Mouse (Mus musculus) C2C12 (cell line): Measurements from ENCODE around the gene Abcf3. TPM values are rescaled to one million over a fixed set of nuclear protein-coding genes. Genes with fewer than 3 reads are reported as not detected.

Experiments
- H3K27me3 ChIP-seq: one replicate; pipeline ENCODE4 v1.6.1; 2011; ENCODE audit not compliant: control insufficient read depth, insufficient read depth, insufficient read length
- H3K36me3 ChIP-seq: one replicate; pipeline ENCODE4 v1.6.1; 2011; ENCODE audit not compliant: control insufficient read depth, insufficient read depth
- H3K4me3 ChIP-seq: one replicate; pipeline ENCODE4 v1.5.1; 2011; ENCODE audit warnings: mild to moderate bottlenecking, control low read depth; ENCODE audit not compliant: poor library complexity, insufficient read depth, severe bottlenecking
- H3K79me2 ChIP-seq: one replicate; pipeline ENCODE4 v1.6.1; 2011; ENCODE audit not compliant: control insufficient read depth, insufficient read depth
- H3K79me3 ChIP-seq: one replicate; pipeline ENCODE4 v1.6.1; 2011; ENCODE audit warnings: low read depth, control low read depth
- H3ac ChIP-seq: one replicate; pipeline ENCODE3; 2011; ENCODE audit warnings: low read depth; ENCODE audit not compliant: control insufficient read depth, insufficient read length
- CEBPB ChIP-seq: IDR thresholded peaks from one replicate; pipeline ENCODE4 v1.6.1; 2011; ENCODE audit warnings: low read depth, mild to moderate bottlenecking, control low read depth, moderate library complexity
- CTCF ChIP-seq: IDR thresholded peaks from one replicate; pipeline ENCODE4 v1.5.1; 2011; ENCODE audit not compliant: control insufficient read depth, insufficient read depth, insufficient read length
- FOSL1 ChIP-seq: IDR thresholded peaks from one replicate; pipeline ENCODE4 v1.8.0; 2011; ENCODE audit warnings: mild to moderate bottlenecking, low read length; ENCODE audit not compliant: poor library complexity, insufficient read depth, severe bottlenecking
- MAX ChIP-seq: IDR thresholded peaks from one replicate; pipeline ENCODE4 v1.6.1; 2011; ENCODE audit warnings: mild to moderate bottlenecking, control low read depth
- MYOD1 ChIP-seq: IDR thresholded peaks from one replicate; pipeline ENCODE4 v1.6.1; 2011; ENCODE audit warnings: low read depth; ENCODE audit not compliant: control insufficient read depth, insufficient read length
- MYOG ChIP-seq: IDR thresholded peaks from one replicate; pipeline ENCODE4 v1.6.1; 2011; ENCODE audit not compliant: control insufficient read depth, insufficient read length; ENCODE audit errors: extremely low read depth
- USF1 ChIP-seq: IDR thresholded peaks from one replicate; pipeline ENCODE4 v1.6.1; 2011; ENCODE audit warnings: low read depth, mild to moderate bottlenecking, control low read depth, moderate library complexity
- polyA plus RNA-seq: library from polyadenylated mRNA; unstranded; fragments of >200 nt; fragmentation: generic; extraction: Trizol; gene quantifications from one replicate; pipeline ENCODE4 v1.2.1, GENCODE M21; 2012; ENCODE audit warnings: missing spikeins

Abcf3 gene
- polyA plus RNA-seq, 1 experiment = 37.1 TPM

GRCm38 (mm10) chr16:20549161-20549560 is 784 bp downstream of the Abcf3 start:
- H3K4me3 ChIP-seq = peak overlapping the region; percentile 66
- no peaks in the 10 kb centered on the region for H3K27me3 ChIP-seq
- H3K79me2 ChIP-seq = peaks cover 15% of the 10 kb centered on the region
- H3ac ChIP-seq = peak overlapping the region; percentile 87
- TF ChIP-seq MYOD1 = no peak
- no peak for TF ChIP-seq CTCF
- H3K36me3 ChIP-seq = peaks cover 54% of the 10 kb centered on the region
- peaks cover 10% of the 10 kb centered on the region for H3K79me3 ChIP-seq

DNA sequence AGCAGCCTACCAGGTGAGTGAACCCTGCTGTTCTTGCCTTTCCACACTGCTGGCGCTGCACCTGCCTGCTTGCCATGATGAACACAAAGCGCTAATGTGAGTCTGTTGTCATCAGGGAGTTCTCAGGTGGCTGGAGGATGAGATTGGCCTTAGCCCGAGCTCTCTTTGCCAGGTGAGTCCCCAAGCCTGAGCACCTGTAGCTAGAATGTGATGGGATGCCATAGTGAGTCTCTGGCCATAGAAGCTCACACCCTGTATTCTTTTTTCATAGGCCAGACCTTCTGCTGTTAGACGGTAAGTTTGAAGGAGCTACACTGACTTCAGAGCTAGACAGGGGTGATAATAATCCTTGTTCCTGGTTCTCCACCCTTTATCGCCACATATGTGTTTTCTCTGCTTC is 3.3 kb downstream of the Abcf3 start:
- no peak overlapping the region for H3ac ChIP-seq
- H3K79me3 ChIP-seq = peaks cover 10% of the 10 kb centered on the region
- peaks cover 15% of the 10 kb centered on the region for H3K79me2 ChIP-seq
- peaks cover 56% of the 10 kb centered on the region for H3K36me3 ChIP-seq
- H3K27me3 ChIP-seq = no peaks in the 10 kb centered on the region
- no peak for TF ChIP-seq MAX
- no peak for TF ChIP-seq FOSL1
- TF ChIP-seq CEBPB = no peak
- TF ChIP-seq CTCF = no peak
- TF ChIP-seq MYOD1 = no peak
- no peak for TF ChIP-seq USF1
- TF ChIP-seq MYOG = no peak
- H3K4me3 ChIP-seq = no peak overlapping the region

DNA sequence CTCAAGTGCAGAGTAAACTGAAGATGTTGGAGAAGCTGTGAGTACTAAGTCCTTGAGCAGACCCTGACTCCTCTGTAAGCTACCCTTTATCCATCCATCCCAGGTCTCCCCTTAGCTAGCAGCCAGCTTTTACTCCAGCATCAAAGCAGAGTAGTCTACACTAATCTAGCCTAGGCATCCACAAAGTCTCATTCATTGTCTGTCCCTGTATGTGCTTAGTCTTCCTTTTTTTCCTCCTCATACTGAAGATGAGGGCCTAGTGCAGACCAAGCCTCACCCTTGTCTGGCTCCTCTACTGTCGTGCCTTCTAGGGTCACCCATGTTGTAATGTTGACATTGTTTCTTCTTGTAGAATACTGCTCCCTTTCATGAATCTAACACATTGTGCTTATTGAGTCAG is 4.2 kb downstream of the Abcf3 start:
- Histone ChIP-seq H3ac (no peak overlapping the region), H3K79me3 (peaks cover 10% of the 10 kb centered on the region), H3K27me3 (no peaks in the 10 kb centered on the region), H3K4me3 (no peak overlapping the region), H3K79me2 (peaks cover 15% of the 10 kb centered on the region), H3K36me3 (peaks cover 58% of the 10 kb centered on the region)
- TF ChIP-seq FOSL1 (no peak), CEBPB (no peak)

GRCm38 (mm10) chr16:20555000-20555399 is 6.6 kb downstream of the Abcf3 start:
- TF ChIP-seq FOSL1 (no peak), USF1 (no peak), CTCF (no peak), MYOG (no peak), CEBPB (no peak)
- H3K36me3 ChIP-seq = peaks cover 78% of the 10 kb centered on the region
- H3K4me3 ChIP-seq = no peak overlapping the region
- H3K79me2 ChIP-seq = peaks cover under 1% of the 10 kb centered on the region
- peaks cover 3% of the 10 kb centered on the region for H3K79me3 ChIP-seq
- no peak overlapping the region for H3ac ChIP-seq
- no peaks in the 10 kb centered on the region for H3K27me3 ChIP-seq

DNA sequence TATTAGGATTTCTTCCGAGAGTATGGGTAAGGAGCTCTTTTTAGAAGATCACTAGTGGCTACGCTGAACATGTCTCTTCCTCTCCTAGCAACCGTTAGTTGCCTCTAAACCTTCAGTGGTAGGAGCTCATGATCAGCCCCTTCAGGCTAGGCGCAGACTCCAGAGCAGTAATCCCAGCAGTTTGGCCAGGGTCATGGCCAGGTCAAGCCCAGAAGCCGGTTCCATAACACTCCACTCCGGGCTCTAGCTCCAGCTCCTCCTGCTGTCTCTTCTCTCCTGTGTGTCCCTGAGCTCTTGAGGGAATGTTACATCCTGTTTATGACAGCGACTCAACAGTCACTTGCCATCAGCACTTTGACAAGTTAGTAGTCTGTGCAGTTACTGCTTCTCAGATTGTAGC is 9.0 kb downstream of the Abcf3 start:
- H3K4me3 ChIP-seq = no peak overlapping the region
- no peak for TF ChIP-seq CEBPB
- TF ChIP-seq MYOG = no peak
- TF ChIP-seq FOSL1 = no peak
- TF ChIP-seq MAX = no peak
- no peak for TF ChIP-seq MYOD1
- TF ChIP-seq USF1 = no peak
- TF ChIP-seq CTCF = no peak
- no peaks in the 10 kb centered on the region for H3K79me2 ChIP-seq
- no peak overlapping the region for H3ac ChIP-seq
- H3K79me3 ChIP-seq = no peaks in the 10 kb centered on the region
- H3K36me3 ChIP-seq = peaks cover 78% of the 10 kb centered on the region
- no peaks in the 10 kb centered on the region for H3K27me3 ChIP-seq

- H3ac ChIP-seq = no peak overlapping the region
- H3K79me2 ChIP-seq = no peaks in the 10 kb centered on the region
- H3K27me3 ChIP-seq = no peaks in the 10 kb centered on the region
- peaks cover 27% of the 10 kb centered on the region for H3K36me3 ChIP-seq
- no peaks in the 10 kb centered on the region for H3K79me3 ChIP-seq
- TF ChIP-seq FOSL1 (no peak), CEBPB (no peak), CTCF (no peak), MAX (no peak), MYOD1 (no peak), USF1 (no peak), MYOG (no peak)
- H3K4me3 ChIP-seq = no peak overlapping the region
Observed at GRCm38 (mm10) chr16:20565075-20565474, 16.7 kb downstream of the Abcf3 start.

DNA sequence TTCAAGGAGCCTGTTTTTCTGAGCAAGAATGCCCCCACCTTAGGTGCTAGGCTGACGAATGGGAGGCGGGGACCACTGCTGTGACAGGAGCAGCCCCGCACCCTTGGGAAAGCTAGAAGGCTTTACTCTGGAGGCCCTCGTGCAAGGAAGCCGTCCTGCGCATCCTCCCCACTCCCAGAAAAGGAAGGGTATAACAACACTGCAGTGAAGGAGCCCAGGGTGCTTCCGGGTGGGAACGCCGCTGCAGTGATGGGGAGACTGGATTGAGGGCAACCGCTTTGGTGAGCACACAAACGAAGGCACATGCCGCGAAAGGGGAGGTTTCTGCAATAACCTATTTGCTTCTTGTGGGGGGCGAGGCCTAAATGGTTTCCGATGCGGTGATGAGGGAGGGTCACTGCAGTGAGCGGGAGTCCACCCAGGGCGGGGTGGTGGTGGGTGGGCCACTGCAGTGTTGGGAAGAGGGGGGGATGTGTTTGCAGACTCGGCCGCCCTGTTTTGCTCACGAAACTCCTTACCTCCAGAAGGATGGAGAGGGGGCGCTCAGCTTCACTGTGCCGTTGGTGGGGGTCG is 41.1 kb downstream of the Abcf3 start, which contains the start of gene Vwa5b2:
TSS of gene Vwa5b2 (plus strand) at position 106 of the 573 bp plus-strand sequence.
- no peaks in the 10 kb centered on the region for H3K36me3 ChIP-seq
- H3K79me3 ChIP-seq = no peaks in the 10 kb centered on the region
- peaks cover 63% of the 10 kb centered on the region for H3K27me3 ChIP-seq
- H3K4me3 ChIP-seq = no peak within 1 kb of the TSS
- no peaks in the 10 kb centered on the region for H3K79me2 ChIP-seq
- TF ChIP-seq MYOD1 (no peak), MYOG (no peak), CTCF (no peak)
- H3ac ChIP-seq = peak within 1 kb of the TSS; percentile 25
